Mouse (Mus musculus) G1E (cell line): Measurements from ENCODE around the gene B3gnt9.

Experiments
- CTCF ChIP-seq: IDR thresholded peaks from 2 replicates; pipeline ENCODE4 v1.5.1; 2012; ENCODE audit warnings: low read depth, low read length, inconsistent platforms, mixed read lengths
- GATA1 ChIP-seq: IDR thresholded peaks from 2 replicates; pipeline ENCODE4 v1.6.1; 2012; ENCODE audit warnings: borderline replicate concordance, low read length, inconsistent platforms, mixed read lengths
- GATA2 ChIP-seq: IDR thresholded peaks from 2 replicates; pipeline ENCODE4 v1.6.1; 2012; ENCODE audit warnings: low read depth, low read length, inconsistent platforms, borderline replicate concordance
- POLR2AphosphoS5 ChIP-seq: IDR thresholded peaks from 2 replicates; pipeline ENCODE4 v1.6.1; 2012; ENCODE audit warnings: low read depth, low read length, inconsistent platforms; ENCODE audit not compliant: insufficient replicate concordance
- TAL1 ChIP-seq: conservative IDR thresholded peaks from 2 replicates; pipeline ENCODE4 v1.6.1; 2012; ENCODE audit warnings: low read depth, low read length, inconsistent platforms, mixed read lengths

GRCm38 (mm10) chr8:105286907-105287306, 32.0 kb upstream of the B3gnt9 start:
- TF ChIP-seq CTCF (no peak), TAL1 (no peak), POLR2AphosphoS5 (no peak), GATA1 (no peak), GATA2 (no peak)
